Comparison of ENCODE assay signal across 30 mouse cellular contexts in the genomic region with DNA sequence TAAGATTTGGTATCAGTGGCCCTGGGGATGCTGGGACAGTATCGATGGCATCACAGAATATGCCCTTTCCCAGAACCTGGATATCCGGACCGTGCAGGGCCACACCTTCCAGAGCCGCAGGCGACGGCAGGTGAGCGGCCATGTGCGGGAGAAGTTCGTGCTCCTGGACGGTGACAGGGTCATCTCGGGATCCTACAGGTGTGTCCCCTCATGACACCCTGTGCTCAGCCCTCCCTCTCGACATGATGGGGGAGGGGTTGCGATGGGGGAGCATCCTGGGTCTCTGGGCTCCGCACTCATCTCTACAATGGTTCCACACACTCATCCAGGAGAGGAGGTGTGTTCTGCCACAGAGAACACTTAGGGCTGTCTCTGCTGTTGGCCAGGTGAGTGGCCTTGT. TPM values are rescaled to one million over a fixed set of nuclear protein-coding genes. Genes with fewer than 3 reads are reported as not detected.
"Had no signal": no experiment of that assay in that cellular context is flagged by ENCODE, and none has a peak within 500 bp of the region (broad histone marks: within the 10 kb centered on the region; RNA-seq: fewer than 3 reads in every experiment).

No protein-coding gene starts in this region.

- H3K9me3 ChIP-seq: heart, embryonic 10.5 days; heart, embryonic 13.5 days; heart, embryonic 15.5 days; hindbrain, embryonic 13.5 days; hindbrain, embryonic 15.5 days; kidney, embryonic 15.5 days; limb, embryonic 13.5 days; limb, embryonic 15.5 days; liver, embryonic 12.5 days had no signal

- H3K9ac ChIP-seq: heart, embryonic 13.5 days; heart, embryonic 15.5 days; hindbrain, embryonic 13.5 days; hindbrain, embryonic 15.5 days; kidney, embryonic 15.5 days; limb, embryonic 13.5 days; limb, embryonic 15.5 days; liver, embryonic 12.5 days; liver, embryonic 14.5 days had no signal

- H3K4me2 ChIP-seq: heart, embryonic 13.5 days; heart, embryonic 15.5 days; hindbrain, embryonic 13.5 days; hindbrain, embryonic 15.5 days; kidney, embryonic 15.5 days; limb, embryonic 13.5 days; limb, embryonic 15.5 days; liver, embryonic 12.5 days had no signal

- DNase-seq: gastrocnemius, postnatal 14 days; heart, adult 18-20 months; heart, postnatal 14 days; heart, postnatal 36 days; kidney, adult 11 months; kidney, adult 2 months; kidney, adult 9 months; kidney, postnatal 14 days; kidney, postnatal 36 days; layer of hippocampus, adult 9-11 months; layer of hippocampus, postnatal 36 days; left cerebral cortex, postnatal 4 days had no signal

- H3K4me3 ChIP-seq: heart, embryonic 10.5 days; heart, embryonic 13.5 days; heart, embryonic 15.5 days; hindbrain, embryonic 13.5 days; hindbrain, embryonic 15.5 days; kidney, embryonic 15.5 days; limb, embryonic 13.5 days; limb, embryonic 15.5 days; liver, embryonic 12.5 days had no signal

- H3K27ac ChIP-seq: heart, embryonic 10.5 days; heart, embryonic 13.5 days; heart, embryonic 15.5 days; hindbrain, embryonic 13.5 days; hindbrain, embryonic 15.5 days; hindbrain, postnatal 0 days; kidney, embryonic 15.5 days; kidney, postnatal 0 days; limb, embryonic 13.5 days; limb, embryonic 15.5 days; liver, embryonic 12.5 days; liver, embryonic 14.5 days had no signal

- ATAC-seq: hindbrain, postnatal 0 days; intestine, embryonic 16.5 days; liver, embryonic 12.5 days had no signal

- H3K27me3 ChIP-seq: heart, embryonic 13.5 days; heart, embryonic 15.5 days; hindbrain, embryonic 13.5 days; hindbrain, embryonic 15.5 days; kidney, embryonic 15.5 days; limb, embryonic 13.5 days; limb, embryonic 15.5 days; liver, embryonic 12.5 days had no signal

RNA-seq across cellular contexts. Expression of a gene that starts 1.8 kb away (rescaled TPM):
- polyA plus RNA-seq: heart, embryonic 10.5 days; heart, embryonic 13.5 days; heart, embryonic 15.5 days; heart, postnatal 0 days; hindbrain, embryonic 11.5 days; hindbrain, embryonic 13.5 days; hindbrain, embryonic 15.5 days; hindbrain, postnatal 0 days; kidney, embryonic 15.5 days; kidney, postnatal 0 days; large intestine, adult 2 months; limb, embryonic 11.5 days; limb, embryonic 13.5 days; limb, embryonic 15.5 days; liver, adult 2 months; liver, embryonic 12.5 days; liver, embryonic 14.5 days had no signal
